Mouse (Mus musculus) gastrocnemius, adult 2 months (tissue): ENCODE data around the gene Gm28038. TPM values are rescaled to one million over a fixed set of nuclear protein-coding genes. Genes with fewer than 3 reads are reported as not detected.

Experiments
- DNase-seq: peaks from one replicate; pipeline ENCODE4 v3.0.0; 2022
- H3K27ac ChIP-seq: fragments of 200-600 bp; 2 replicates; pipeline ENCODE4 v1.8.1; 2022; ENCODE audit warnings: mild to moderate bottlenecking
- H3K4me3 ChIP-seq: fragments of 200-600 bp; 2 replicates; pipeline ENCODE4 v1.8.1; 2022; ENCODE audit warnings: mild to moderate bottlenecking, moderate library complexity
- CTCF ChIP-seq: fragments of 200-600 bp; IDR thresholded peaks from 2 replicates; pipeline ENCODE4 v1.8.1; 2022; ENCODE audit warnings: antibody characterized with exemption, mild to moderate bottlenecking, moderate library complexity
- intact Hi-C: fragments of 180-260 bp; cut with DNase I; formaldehyde crosslinking; loops from one replicate; pipeline ENCODE4 v1.15.1; 2025
- total RNA-seq, 2 experiments: library from RNA; stranded (reverse); gene quantifications; 2 replicates each; pipeline ENCODE4 v1.2.3; 2021

Gene Gm28038
- total RNA-seq, 2 experiments from 2014 or later, result 1.8 TPM; not detected in 1

- TF ChIP-seq CTCF, result no peak
- intact Hi-C loops, result no loop called here
- peak overlapping the region; percentile 80 for H3K27ac ChIP-seq
- H3K4me3 ChIP-seq, result no peak overlapping the region; the same call in 1 of the 2 replicates
- no peak for DNase-seq
These were observed 33.2 kb upstream of the Gm28038 start for GRCm38 (mm10) chr2:30247681-30248080.

- no peak for TF ChIP-seq CTCF
- Histone ChIP-seq H3K27ac (peak overlapping the region; percentile 80), H3K4me3 (no peak overlapping the region)
- no peak for DNase-seq
- intact Hi-C loops, result no loop called here
These were observed 31.7 kb upstream of the Gm28038 start for GRCm38 (mm10) chr2:30249182-30249581.

GRCm38 (mm10) chr2:30250166-30251128 lies 30.4 kb upstream of the Gm28038 start:
- Histone ChIP-seq H3K27ac (peak overlapping the region; percentile 80), H3K4me3 (no peak overlapping the region)
- no peak for DNase-seq
- intact Hi-C loops, result no loop called here
- no peak for TF ChIP-seq CTCF

GRCm38 (mm10) chr2:30251417-30252104 lies 29.3 kb upstream of the Gm28038 start:
- no peak for TF ChIP-seq CTCF
- intact Hi-C loops, result no loop called here
- peak overlapping the region; percentile 11; the same call in 1 of the 2 replicates for H3K4me3 ChIP-seq
- H3K27ac ChIP-seq, result peak overlapping the region; percentile 80
- peak; percentile 51 for DNase-seq

- intact Hi-C loops, result no loop called here
- Histone ChIP-seq H3K4me3 (peak overlapping the region; percentile 6), H3K27ac (peak overlapping the region; percentile 80)
- no peak for DNase-seq
- TF ChIP-seq CTCF, result no peak
These were observed 28.3 kb upstream of the Gm28038 start for GRCm38 (mm10) chr2:30252521-30252920.

- no peak for DNase-seq
- intact Hi-C loops, result no loop called here
- no peak for TF ChIP-seq CTCF
- Histone ChIP-seq H3K4me3 (no peak overlapping the region), H3K27ac (peak overlapping the region; percentile 80)
These were observed 27.0 kb upstream of the Gm28038 start for GRCm38 (mm10) chr2:30253809-30254208.

- intact Hi-C loops, result no loop called here
- TF ChIP-seq CTCF, result no peak
- H3K4me3 ChIP-seq, result no peak overlapping the region
- no peak for DNase-seq
- no peak overlapping the region for H3K27ac ChIP-seq
These were observed 25.0 kb upstream of the Gm28038 start for GRCm38 (mm10) chr2:30255631-30256395.

GRCm38 (mm10) chr2:30256616-30257350 lies 24.1 kb upstream of the Gm28038 start:
- peak overlapping the region; percentile 94 for H3K27ac ChIP-seq
- TF ChIP-seq CTCF, result no peak
- intact Hi-C loops, result no loop called here
- DNase-seq, result no peak
- H3K4me3 ChIP-seq, result no peak overlapping the region

- H3K27ac ChIP-seq, result peak overlapping the region; percentile 94
- H3K4me3 ChIP-seq, result peak overlapping the region; percentile 60
- no peak for DNase-seq
- intact Hi-C loops, result no loop called here
- no peak for TF ChIP-seq CTCF
These were observed 23.0 kb upstream of the Gm28038 start for GRCm38 (mm10) chr2:30257699-30258460.

- peak overlapping the region; percentile 94 for H3K27ac ChIP-seq
- TF ChIP-seq CTCF, result no peak
- H3K4me3 ChIP-seq, result peak overlapping the region; percentile 60
- peak; percentile 76 for DNase-seq
- intact Hi-C loops, result no loop called here
These were observed 22.2 kb upstream of the Gm28038 start for GRCm38 (mm10) chr2:30258600-30258999.
